Mouse (Mus musculus): ENCODE measurements around the gene Tdrkh. TPM values are rescaled to one million over a fixed set of nuclear protein-coding genes. Genes with fewer than 3 reads are reported as not detected.

Tdrkh gene
- polyA plus RNA-seq, 1 experiment from 2014 or later, result 45.8 TPM

DNA sequence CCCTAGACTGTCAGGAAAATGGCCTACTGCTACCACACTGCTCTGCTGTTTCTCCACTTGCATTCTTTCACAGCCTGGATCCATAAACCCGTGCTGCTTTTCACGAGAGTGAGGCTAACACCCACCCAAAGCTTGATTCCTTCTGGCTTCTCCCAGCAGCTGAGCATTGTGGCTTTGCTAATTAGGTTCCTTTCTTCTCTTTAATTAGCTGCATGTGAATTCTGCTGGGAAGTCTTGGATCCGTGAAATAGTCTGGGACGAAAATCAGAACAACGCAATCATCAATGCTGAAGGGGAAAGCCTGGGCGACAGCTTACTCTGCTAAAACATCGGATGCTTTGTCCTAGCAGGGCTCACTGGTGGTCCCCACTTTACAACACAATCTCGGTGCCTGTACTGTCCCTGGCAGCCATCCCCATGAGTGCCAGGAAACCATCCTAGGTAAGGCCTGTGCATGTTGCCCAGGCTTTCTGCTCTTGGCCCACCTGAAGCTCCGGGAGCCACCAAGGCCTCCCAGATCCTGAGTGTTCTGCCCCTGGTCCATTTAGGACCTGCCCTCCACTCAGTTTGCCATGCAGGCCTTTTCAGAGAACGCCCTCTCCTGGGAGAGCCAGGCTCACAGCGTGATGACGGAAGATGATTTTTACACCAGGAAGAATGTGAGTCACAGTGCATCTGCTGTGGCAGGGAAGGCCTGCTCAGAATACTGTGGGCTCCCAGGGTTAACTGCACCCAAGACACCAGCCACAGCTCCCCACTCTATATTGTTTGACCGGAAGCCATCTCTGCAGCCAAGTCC, 52.8 kb downstream of the Tdrkh start:
- Histone ChIP-seq H3K9ac (peak overlapping the region; percentile 16), H3K9me3 (ENCODE audit: control insufficient read depth, low read length) (no peaks in the 10 kb centered on the region), H3K27me3 (ENCODE audit: control insufficient read depth, insufficient read depth, low read length) (no peaks in the 10 kb centered on the region), H3K4me3 (replicated peaks; ENCODE audit: low read length) (no peak overlapping the region), H3K27ac (peak overlapping the region; percentile 92), H3K4me1 (replicated peaks; ENCODE audit: control insufficient read depth, insufficient read depth, low read length) (peaks cover 30% of the 10 kb centered on the region), H3K36me3 (replicated peaks; ENCODE audit: control insufficient read depth, insufficient read depth) (no peaks in the 10 kb centered on the region), H3K4me2 (replicated peaks) (no peak overlapping the region)
- 31% methylated on average over 13 of the region's 13 CpGs for WGBS
- ATAC-seq (ENCODE audit: low FRiP score) (peak; percentile 83), DNase-seq (ENCODE audit: low spot score) (peak; percentile 52)

DNA sequence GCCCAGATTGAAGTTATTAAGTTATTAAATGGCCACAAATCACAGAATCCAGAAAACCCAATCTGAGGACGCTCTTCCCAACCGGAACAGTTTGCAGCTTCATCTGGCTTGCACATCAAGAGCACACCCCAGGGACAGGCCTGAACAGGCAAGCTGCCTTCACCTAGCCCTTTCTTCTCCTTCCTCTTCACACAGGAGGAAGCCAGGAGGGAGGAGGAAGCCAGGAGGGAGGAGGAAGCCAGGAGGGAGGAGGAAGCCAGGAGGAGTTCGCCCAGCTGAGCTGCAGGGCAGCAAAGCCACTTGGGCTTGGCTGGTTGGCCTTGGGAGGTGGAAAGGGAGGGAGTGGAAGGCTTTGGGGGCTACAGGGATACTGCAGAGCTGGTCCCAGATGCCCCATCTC, 55.9 kb downstream of the Tdrkh start:
- H3K27ac ChIP-seq, result no peak overlapping the region
- 71% methylated on average over 3 of the region's 3 CpGs for WGBS
- no peak for ATAC-seq (ENCODE audit: low FRiP score)

DNA sequence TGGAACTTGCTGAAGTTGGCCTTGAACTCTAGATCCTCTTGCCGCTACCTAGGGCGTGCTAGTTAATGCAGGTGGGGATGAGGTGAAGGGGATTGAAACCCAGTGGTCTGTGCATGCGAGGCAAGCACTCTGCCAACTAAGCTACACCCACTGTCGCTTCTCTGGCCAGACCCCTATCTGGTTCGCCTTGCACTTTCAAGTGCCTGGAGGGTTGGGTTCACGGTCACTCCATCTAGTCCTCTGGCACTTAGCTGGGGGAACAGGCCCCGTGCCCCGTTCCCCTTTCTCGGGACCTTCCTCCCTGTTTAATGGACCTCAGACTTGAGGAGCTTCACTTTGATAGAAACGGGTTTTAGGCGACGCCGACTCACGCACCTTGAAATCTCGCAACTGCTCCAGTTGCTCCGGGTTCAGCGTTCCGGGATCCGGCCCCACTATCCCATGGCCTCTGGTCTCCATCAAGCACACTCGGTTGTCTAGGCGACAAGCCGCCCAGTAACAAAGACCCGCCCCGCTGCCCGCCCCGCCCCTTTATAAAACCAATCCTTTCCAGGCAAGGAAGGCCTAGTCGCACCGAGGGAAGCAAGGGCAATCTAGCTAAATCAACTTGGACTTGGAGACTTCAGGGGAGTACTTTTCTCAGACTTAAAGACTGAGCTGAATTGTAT, 59.5 kb downstream of the Tdrkh start:
- Histone ChIP-seq H3K4me1 (replicated peaks; ENCODE audit: control insufficient read depth, insufficient read depth, low read length) (peaks cover 19% of the 10 kb centered on the region), H3K36me3 (replicated peaks; ENCODE audit: control insufficient read depth, insufficient read depth) (no peaks in the 10 kb centered on the region), H3K9ac (0 out of 2 replicates have a peak overlapping the region, but pooled peaks have one; percentile 28), H3K4me2 (replicated peaks) (peak overlapping the region; percentile 53), H3K4me3 (replicated peaks; ENCODE audit: low read length) (peak overlapping the region; percentile 21), H3K9me3 (ENCODE audit: control insufficient read depth, low read length) (no peaks in the 10 kb centered on the region), H3K27ac (0 out of 2 replicates have a peak overlapping the region, but pooled peaks have one; percentile 23), H3K27me3 (ENCODE audit: control insufficient read depth, insufficient read depth, low read length) (no peaks in the 10 kb centered on the region)
- DNase-seq (ENCODE audit: low spot score), result no peak
- 10% methylated on average over 28 of the region's 28 CpGs for WGBS
- ATAC-seq (ENCODE audit: low FRiP score), result peak; percentile 54; the same call in 1 of the 2 replicates

More for the DNA sequence above, 55.9 kb downstream of the Tdrkh start:
- Histone ChIP-seq H3K4me3 (replicated peaks; ENCODE audit: low read length) (no peak overlapping the region), H3K9ac (no peak overlapping the region), H3K4me2 (replicated peaks) (no peak overlapping the region), H3K36me3 (replicated peaks; ENCODE audit: control insufficient read depth, insufficient read depth) (no peaks in the 10 kb centered on the region), H3K27me3 (ENCODE audit: control insufficient read depth, insufficient read depth, low read length) (no peaks in the 10 kb centered on the region), H3K4me1 (replicated peaks; ENCODE audit: control insufficient read depth, insufficient read depth, low read length) (peaks cover 34% of the 10 kb centered on the region), H3K9me3 (ENCODE audit: control insufficient read depth, low read length) (no peaks in the 10 kb centered on the region)
- no peak for DNase-seq (ENCODE audit: low spot score)

DNA sequence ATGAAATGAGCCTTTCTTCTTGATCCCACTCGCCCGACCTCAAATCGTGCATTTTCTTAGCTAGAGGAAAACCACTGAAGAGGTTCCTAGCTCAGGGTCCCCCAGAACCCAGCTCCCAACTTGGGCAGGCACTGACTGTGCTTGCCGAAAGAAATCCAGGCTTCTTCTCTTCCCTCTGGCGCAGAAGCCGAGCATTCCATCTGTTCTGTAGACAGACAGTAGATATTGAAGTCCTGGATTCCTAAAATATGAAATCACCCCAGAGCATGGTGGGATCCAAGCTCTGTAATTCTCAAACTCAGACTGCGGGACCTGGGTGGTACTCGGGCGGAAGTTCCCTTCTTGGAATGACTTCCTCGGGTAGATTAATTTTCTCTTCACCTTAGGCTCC, 60.0 kb downstream of the Tdrkh start:
- Histone ChIP-seq H3K4me1 (replicated peaks; ENCODE audit: control insufficient read depth, insufficient read depth, low read length) (peaks cover 19% of the 10 kb centered on the region), H3K9me3 (ENCODE audit: control insufficient read depth, low read length) (no peaks in the 10 kb centered on the region), H3K27me3 (ENCODE audit: control insufficient read depth, insufficient read depth, low read length) (no peaks in the 10 kb centered on the region), H3K27ac (peak overlapping the region; percentile 23; the same call in 1 of the 2 replicates), H3K4me2 (replicated peaks) (peak overlapping the region; percentile 53; the same call in 1 of the 2 replicates), H3K9ac (no peak overlapping the region), H3K4me3 (replicated peaks; ENCODE audit: low read length) (no peak overlapping the region), H3K36me3 (replicated peaks; ENCODE audit: control insufficient read depth, insufficient read depth) (no peaks in the 10 kb centered on the region)
- no peak for ATAC-seq (ENCODE audit: low FRiP score)
- 48% methylated on average over 10 of the region's 10 CpGs for WGBS
- no peak for DNase-seq (ENCODE audit: low spot score)

DNA sequence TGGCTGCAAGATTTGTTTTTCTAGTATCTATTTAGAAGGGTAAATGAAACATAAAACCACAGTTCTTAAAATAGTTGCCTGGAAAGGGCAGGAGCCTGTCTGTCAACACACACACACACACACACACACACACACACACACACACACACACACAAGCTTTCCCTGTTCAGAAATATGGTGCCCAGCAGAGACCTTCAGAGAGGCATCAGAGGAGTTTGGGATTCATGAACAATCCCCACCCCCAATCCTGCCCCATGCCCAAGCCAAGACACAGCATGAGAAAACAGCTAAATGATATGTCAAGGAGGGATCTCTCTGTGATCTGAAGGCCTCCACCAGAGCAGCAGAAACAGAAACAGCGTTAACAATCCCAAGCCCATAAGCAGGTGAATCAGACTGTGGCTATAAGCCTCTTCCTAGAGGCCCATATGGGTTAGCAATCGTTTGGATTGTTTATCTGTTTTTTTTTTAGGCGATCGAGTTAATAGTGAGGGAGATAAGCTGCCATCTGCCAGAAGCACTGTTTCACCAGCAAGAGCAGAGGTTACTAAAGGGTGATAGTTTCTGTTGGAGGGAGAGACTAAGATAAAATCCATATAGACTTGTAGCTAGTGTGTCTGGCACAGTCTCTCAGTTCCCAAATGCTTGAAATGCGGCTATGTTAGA, 60.6 kb downstream of the Tdrkh start:
- H3K4me3 ChIP-seq (replicated peaks; ENCODE audit: low read length), result no peak overlapping the region
- no peaks in the 10 kb centered on the region for H3K9me3 ChIP-seq (ENCODE audit: control insufficient read depth, low read length)
- no peak overlapping the region for H3K27ac ChIP-seq
- peaks cover 19% of the 10 kb centered on the region for H3K4me1 ChIP-seq (replicated peaks; ENCODE audit: control insufficient read depth, insufficient read depth, low read length)
- WGBS, result 78% methylated on average over 5 of the region's 5 CpGs
- no peaks in the 10 kb centered on the region for H3K27me3 ChIP-seq (ENCODE audit: control insufficient read depth, insufficient read depth, low read length)
- DNase-seq (ENCODE audit: low spot score), result no peak
- H3K4me2 ChIP-seq (replicated peaks), result no peak overlapping the region
- no peak overlapping the region for H3K9ac ChIP-seq
- no peak for ATAC-seq (ENCODE audit: low FRiP score)
- no peaks in the 10 kb centered on the region for H3K36me3 ChIP-seq (replicated peaks; ENCODE audit: control insufficient read depth, insufficient read depth)

DNA sequence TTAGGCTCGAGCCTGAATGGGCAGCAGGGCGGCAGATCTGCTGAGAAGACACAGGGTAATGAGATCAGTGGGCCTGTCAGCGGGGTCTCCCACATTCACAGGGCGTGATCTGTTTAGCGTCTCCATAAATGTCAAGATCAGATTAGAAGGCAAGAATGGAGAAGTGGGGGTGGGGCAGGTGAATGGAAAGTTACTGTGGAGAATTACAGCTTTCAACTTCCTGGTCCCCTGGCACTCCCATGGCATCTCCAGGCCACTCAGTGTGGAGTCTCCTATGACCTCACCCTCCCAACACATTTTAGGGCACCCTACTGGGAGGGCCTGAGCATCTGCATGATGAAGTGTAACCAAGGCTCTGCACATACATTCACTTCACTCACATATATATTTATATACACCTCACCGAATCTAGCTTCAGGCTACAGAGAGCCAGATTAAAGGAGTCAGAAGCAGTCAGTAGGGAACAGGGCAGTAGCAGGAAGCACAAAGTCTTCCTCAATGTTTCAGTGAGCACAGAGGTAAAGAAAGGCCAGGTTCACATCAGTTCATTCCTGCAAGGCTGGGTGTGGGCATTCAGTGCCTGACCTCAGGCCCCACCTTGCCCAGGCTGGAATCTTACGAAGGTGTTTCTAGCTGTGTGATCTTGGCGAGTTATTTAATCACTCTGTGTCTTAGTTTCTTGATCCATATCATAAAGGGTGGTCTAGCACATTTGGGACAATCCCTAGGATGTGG, 63.4 kb downstream of the Tdrkh start:
- H3K36me3 ChIP-seq (replicated peaks; ENCODE audit: control insufficient read depth, insufficient read depth), result peaks cover 9% of the 10 kb centered on the region
- 61% methylated on average over 8 of the region's 8 CpGs for WGBS
- H3K9me3 ChIP-seq (ENCODE audit: control insufficient read depth, low read length), result no peaks in the 10 kb centered on the region
- no peak for ATAC-seq (ENCODE audit: low FRiP score)
- H3K27me3 ChIP-seq (ENCODE audit: control insufficient read depth, insufficient read depth, low read length), result no peaks in the 10 kb centered on the region
- H3K4me3 ChIP-seq (replicated peaks; ENCODE audit: low read length), result no peak overlapping the region; the same call in 1 of the 2 replicates
- peak overlapping the region; percentile 31; the same call in 1 of the 2 replicates for H3K9ac ChIP-seq
- peak overlapping the region; percentile 95 for H3K27ac ChIP-seq
- peaks cover 41% of the 10 kb centered on the region for H3K4me1 ChIP-seq (replicated peaks; ENCODE audit: control insufficient read depth, insufficient read depth, low read length)
- DNase-seq (ENCODE audit: low spot score), result no peak
- peak overlapping the region; percentile 74 for H3K4me2 ChIP-seq (replicated peaks)

DNA sequence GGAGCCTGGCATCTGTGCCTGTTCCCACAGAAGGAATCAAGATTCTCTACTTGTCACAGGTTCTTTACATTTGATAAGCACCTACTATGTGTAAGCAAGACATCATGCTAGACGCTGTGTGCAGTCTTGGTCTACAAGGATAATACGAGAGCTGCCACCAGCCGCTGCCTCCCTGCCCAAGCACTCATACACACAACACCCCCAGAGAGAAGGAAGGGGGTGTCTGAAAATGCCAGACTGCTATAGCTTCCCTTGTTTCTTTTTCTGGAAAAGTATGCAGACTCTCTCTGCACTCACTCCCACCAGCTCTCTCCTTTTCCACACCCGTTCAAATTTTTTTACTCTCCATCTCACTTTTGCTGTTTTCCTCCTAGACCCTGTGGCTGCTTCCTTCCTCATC, 64.4 kb downstream of the Tdrkh start:
- H3K36me3 ChIP-seq (replicated peaks; ENCODE audit: control insufficient read depth, insufficient read depth), result peaks cover 18% of the 10 kb centered on the region
- peak overlapping the region; percentile 74 for H3K4me2 ChIP-seq (replicated peaks)
- 22% methylated on average over 4 of the region's 4 CpGs for WGBS
- H3K27me3 ChIP-seq (ENCODE audit: control insufficient read depth, insufficient read depth, low read length), result no peaks in the 10 kb centered on the region
- DNase-seq (ENCODE audit: low spot score) (peak; percentile 31), ATAC-seq (ENCODE audit: low FRiP score) (peak; percentile 1)
- peak overlapping the region; percentile 95 for H3K27ac ChIP-seq
- peak overlapping the region; percentile 77 for H3K4me3 ChIP-seq (replicated peaks; ENCODE audit: low read length)
- H3K4me1 ChIP-seq (replicated peaks; ENCODE audit: control insufficient read depth, insufficient read depth, low read length), result peaks cover 49% of the 10 kb centered on the region
- peak overlapping the region; percentile 97 for H3K9ac ChIP-seq
- no peaks in the 10 kb centered on the region for H3K9me3 ChIP-seq (ENCODE audit: control insufficient read depth, low read length)

DNA sequence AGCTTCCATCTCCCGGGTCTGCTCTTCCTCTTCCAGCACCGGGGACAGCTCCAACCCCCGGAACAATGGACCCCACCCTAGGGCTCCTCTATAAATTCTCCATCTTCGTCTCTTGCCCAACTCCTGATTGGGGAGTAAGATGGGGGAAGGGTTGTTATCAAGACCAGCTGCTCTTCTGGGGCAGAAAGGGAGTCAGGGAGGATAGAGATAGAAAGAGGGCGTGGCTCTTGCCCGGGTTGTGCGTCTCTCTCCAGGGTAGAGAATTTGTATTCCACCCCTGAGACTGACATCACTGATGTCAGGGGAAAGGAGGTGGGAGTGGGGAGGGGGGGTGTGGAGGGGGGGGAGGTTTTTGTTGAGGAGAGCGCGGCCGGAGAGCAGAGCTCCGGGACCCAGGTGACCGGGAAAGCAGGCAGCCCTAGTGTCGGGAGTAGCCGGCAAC, 64.9 kb downstream of the Tdrkh start, which contains the start of gene Celf3:
TSS of gene Celf3 (plus strand) at position 315 of the 442 bp plus-strand sequence.
- WGBS, result under 1% methylated on average over 14 of the region's 14 CpGs
- Histone ChIP-seq H3K27ac (peak within 1 kb of the TSS; percentile 95), H3K9me3 (ENCODE audit: control insufficient read depth, low read length) (no peaks in the 10 kb centered on the region)

More for the DNA sequence above, 64.9 kb downstream of the Tdrkh start, which contains the start of gene Celf3:
- Histone ChIP-seq H3K4me2 (replicated peaks) (peak within 1 kb of the TSS; percentile 74), H3K27me3 (ENCODE audit: control insufficient read depth, insufficient read depth, low read length) (no peaks in the 10 kb centered on the region), H3K36me3 (replicated peaks; ENCODE audit: control insufficient read depth, insufficient read depth) (peaks cover 20% of the 10 kb centered on the region), H3K9ac (peak within 1 kb of the TSS; percentile 97), H3K4me3 (replicated peaks; ENCODE audit: low read length) (peak within 1 kb of the TSS; percentile 77), H3K4me1 (replicated peaks; ENCODE audit: control insufficient read depth, insufficient read depth, low read length) (peaks cover 48% of the 10 kb centered on the region)
- ATAC-seq (ENCODE audit: low FRiP score), result peak; percentile 94
- peak; percentile 80 for DNase-seq (ENCODE audit: low spot score)

Data from hindbrain, embryonic 14.5 days (tissue).